Mouse (Mus musculus): ENCODE measurements around the gene Cdc42bpg.

Cdc42bpg gene

DNA sequence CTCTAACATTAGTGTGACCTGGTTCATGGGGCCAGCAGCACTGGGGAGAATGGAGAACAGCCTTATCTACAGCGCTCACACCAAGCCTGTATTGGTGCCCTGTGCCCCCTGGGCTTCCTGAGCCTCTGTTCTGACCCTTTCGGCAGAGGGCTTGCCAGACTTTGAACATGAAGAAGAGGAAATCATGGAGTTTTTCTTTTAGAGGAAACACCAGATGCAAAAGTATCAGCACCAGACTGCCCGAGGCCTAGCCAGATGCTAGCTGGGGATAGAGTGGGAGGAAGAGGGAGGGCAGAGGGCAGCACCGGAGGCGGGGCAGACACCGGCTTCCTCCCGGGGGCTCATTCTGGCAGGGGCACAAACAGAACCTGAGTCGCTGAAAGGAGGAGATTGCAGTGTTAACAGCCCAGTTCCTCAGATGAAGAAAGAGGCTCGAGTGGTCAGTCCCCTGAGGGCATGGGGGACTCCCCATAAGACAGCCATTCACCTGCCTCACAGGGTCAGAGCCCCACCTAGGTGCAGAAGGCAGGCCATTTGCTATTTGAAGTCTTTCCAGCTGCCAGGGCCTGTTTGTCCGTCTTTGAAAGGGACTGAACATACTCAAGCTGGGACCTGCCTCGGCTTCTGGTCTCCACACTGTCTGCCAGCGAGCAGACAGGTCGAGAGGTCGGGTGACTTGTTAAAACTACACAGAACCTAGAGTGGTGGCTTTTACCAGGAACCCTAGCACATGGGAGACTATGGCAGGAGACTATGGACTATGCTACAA lies 43.1 kb downstream of the Cdc42bpg start:
- TF ChIP-seq CTCF (conservative IDR thresholded peaks at IDR 0.05; ENCODE audit: low read length) (no peak), POU5F1 (IDR thresholded peaks at IDR 0.05; ENCODE audit: borderline replicate concordance, low read length) (no peak), NANOG (IDR thresholded peaks at IDR 0.05; ENCODE audit: borderline replicate concordance, low read length) (no peak)
- Histone ChIP-seq H3K4me1 (replicated peaks; ENCODE audit: low read depth, low read length) (peaks cover 44% of the 10 kb centered on the region), H3K4me3 (replicated peaks; ENCODE audit: low read length) (no peak overlapping the region), H3K27me3 (ENCODE audit: insufficient read depth, low read length) (no peaks in the 10 kb centered on the region), H3K9me3 (ENCODE audit: low read length) (no peaks in the 10 kb centered on the region), H3K36me3 (ENCODE audit: insufficient read depth, low read length) (peaks cover 70% of the 10 kb centered on the region)

DNA sequence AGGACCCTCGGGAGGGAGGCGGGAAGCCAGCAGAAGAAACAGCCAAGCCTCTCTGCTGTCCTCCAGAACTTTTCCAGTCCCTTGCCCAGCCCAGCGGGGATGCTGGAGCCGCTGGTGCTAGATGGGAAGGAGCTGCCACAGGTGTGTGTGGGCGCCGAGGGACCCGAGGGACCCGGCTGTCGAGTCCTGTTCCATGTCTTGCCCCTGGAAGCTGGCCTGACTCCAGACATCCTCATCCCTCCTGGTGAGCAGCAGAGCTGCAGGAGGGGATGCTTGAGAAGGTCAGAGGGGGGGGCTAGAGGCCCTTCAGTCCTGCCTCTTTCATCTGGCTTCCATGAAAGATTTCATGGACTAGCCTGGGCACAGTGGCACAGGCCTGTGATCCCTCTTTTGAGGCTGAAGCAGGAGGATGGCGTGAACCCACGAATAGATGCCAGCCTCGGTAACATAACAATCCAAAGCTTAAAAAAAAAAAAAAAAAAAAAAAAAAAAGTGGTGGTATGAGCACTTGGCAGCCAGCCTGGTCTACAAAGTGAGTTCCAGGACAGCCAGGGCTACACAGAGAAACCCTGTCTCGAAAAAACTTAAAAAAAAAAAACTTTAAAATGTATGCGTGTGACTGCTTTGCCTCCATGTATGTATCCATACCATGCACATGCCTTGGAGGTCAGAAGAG lies 45.3 kb downstream of the Cdc42bpg start:
- no peak overlapping the region for H3K4me3 ChIP-seq (replicated peaks; ENCODE audit: low read length)
- H3K36me3 ChIP-seq (ENCODE audit: insufficient read depth, low read length) = peaks cover 56% of the 10 kb centered on the region
- no peak for TF ChIP-seq NANOG (IDR thresholded peaks at IDR 0.05; ENCODE audit: borderline replicate concordance, low read length)
- no peak for TF ChIP-seq CTCF (conservative IDR thresholded peaks at IDR 0.05; ENCODE audit: low read length)
- TF ChIP-seq POU5F1 (IDR thresholded peaks at IDR 0.05; ENCODE audit: borderline replicate concordance, low read length) = no peak
- no peaks in the 10 kb centered on the region for H3K27me3 ChIP-seq (ENCODE audit: insufficient read depth, low read length)
- peaks cover 32% of the 10 kb centered on the region for H3K4me1 ChIP-seq (replicated peaks; ENCODE audit: low read depth, low read length)
- no peaks in the 10 kb centered on the region for H3K9me3 ChIP-seq (ENCODE audit: low read length)

DNA sequence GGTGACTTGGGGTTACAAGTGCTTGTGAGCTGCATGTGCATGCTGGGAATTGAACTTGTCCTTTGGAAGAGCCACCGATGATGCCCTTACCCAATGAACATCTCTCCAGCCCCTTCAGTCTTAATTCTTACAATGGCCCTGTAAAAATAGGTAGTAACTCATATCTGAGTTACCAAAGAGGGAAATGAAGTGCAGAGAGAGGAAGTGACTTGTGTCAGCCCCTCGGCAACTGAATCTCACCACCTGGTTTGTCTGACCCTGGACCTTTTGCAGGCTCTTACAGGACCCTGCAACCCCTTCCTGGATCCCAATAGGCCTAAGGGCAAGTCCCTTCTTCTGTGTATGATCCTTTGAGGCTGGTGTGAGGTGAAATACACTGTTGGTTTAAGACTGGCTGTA lies 45.9 kb downstream of the Cdc42bpg start:
- H3K4me1 ChIP-seq (replicated peaks; ENCODE audit: low read depth, low read length) = peaks cover 27% of the 10 kb centered on the region
- H3K4me3 ChIP-seq (replicated peaks; ENCODE audit: low read length) = no peak overlapping the region
- H3K27me3 ChIP-seq (ENCODE audit: insufficient read depth, low read length) = no peaks in the 10 kb centered on the region
- H3K36me3 ChIP-seq (ENCODE audit: insufficient read depth, low read length) = peaks cover 50% of the 10 kb centered on the region
- TF ChIP-seq POU5F1 (IDR thresholded peaks at IDR 0.05; ENCODE audit: borderline replicate concordance, low read length) (no peak), NANOG (IDR thresholded peaks at IDR 0.05; ENCODE audit: borderline replicate concordance, low read length) (no peak), CTCF (conservative IDR thresholded peaks at IDR 0.05; ENCODE audit: low read length) (no peak)
- no peaks in the 10 kb centered on the region for H3K9me3 ChIP-seq (ENCODE audit: low read length)

DNA sequence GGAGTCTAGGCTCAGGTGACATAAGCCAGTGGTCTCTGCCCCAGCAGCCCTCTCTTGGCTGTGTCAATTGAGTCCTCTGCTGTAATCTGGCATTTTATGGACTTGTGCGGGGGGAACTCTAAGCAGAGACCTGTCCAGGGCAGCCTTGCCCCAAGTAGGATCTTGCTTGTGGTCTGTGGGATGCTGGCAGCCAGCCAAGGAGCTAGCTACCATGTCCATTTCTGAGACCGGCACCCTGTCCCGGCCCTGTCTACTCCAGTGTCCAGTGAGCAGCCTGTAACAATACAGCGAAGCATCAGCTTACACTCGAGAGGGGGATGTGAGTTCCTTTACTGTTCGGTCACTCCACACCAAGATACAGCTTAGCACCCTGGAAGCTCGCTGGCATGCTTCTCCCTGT lies 47.8 kb downstream of the Cdc42bpg start:
- Histone ChIP-seq H3K9me3 (ENCODE audit: low read length) (no peaks in the 10 kb centered on the region), H3K4me1 (replicated peaks; ENCODE audit: low read depth, low read length) (peaks cover 14% of the 10 kb centered on the region), H3K4me3 (replicated peaks; ENCODE audit: low read length) (no peak overlapping the region), H3K36me3 (ENCODE audit: insufficient read depth, low read length) (peaks cover 40% of the 10 kb centered on the region), H3K27me3 (ENCODE audit: insufficient read depth, low read length) (no peaks in the 10 kb centered on the region)
- no peak for TF ChIP-seq CTCF (conservative IDR thresholded peaks at IDR 0.05; ENCODE audit: low read length)

DNA sequence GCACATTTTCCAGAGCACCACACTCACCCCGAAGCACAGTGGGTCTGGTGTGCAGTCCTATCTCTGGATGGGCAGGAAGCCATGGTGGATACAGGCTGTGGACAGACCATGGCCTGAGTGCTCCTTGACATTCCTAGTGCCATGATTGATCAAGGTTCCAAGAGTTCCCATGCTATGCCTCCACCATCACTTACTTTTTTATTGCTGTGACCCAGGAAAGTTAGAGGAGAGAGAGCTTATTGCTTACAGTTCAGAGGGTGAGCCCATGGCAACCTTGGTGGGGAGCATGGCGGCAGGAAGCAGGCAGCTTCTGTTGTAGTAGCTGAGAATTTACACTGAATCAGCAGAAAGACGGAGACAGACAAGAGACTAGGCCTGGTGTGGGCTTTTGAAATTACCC lies 55.0 kb downstream of the Cdc42bpg start:
- peaks cover 28% of the 10 kb centered on the region for H3K4me1 ChIP-seq (replicated peaks; ENCODE audit: low read depth, low read length)
- no peak overlapping the region for H3K4me3 ChIP-seq (replicated peaks; ENCODE audit: low read length)
- H3K27me3 ChIP-seq (ENCODE audit: insufficient read depth, low read length) = no peaks in the 10 kb centered on the region
- TF ChIP-seq POU5F1 (IDR thresholded peaks at IDR 0.05; ENCODE audit: borderline replicate concordance, low read length) = no peak
- no peak for TF ChIP-seq NANOG (IDR thresholded peaks at IDR 0.05; ENCODE audit: borderline replicate concordance, low read length)
- TF ChIP-seq CTCF (conservative IDR thresholded peaks at IDR 0.05; ENCODE audit: low read length) = no peak
- H3K9me3 ChIP-seq (ENCODE audit: low read length) = no peaks in the 10 kb centered on the region
- peaks cover 38% of the 10 kb centered on the region for H3K36me3 ChIP-seq (ENCODE audit: insufficient read depth, low read length)

DNA sequence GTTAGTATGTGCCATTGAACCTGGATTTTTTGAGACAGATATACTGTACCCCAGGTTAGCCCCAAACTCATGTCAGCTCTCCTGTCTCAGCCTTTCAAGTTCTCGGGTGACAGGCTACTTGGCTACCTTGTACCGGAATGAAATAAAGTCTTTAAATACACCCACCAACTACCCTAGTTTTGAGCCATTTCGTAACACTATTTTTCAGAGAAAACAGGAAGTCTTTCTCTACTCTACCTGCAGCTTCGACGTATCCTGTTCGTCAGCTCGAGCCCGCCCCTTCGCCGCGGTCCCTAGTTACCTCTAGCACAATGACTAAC lies 56.8 kb downstream of the Cdc42bpg start:
- H3K9me3 ChIP-seq (ENCODE audit: low read length) = no peaks in the 10 kb centered on the region
- H3K36me3 ChIP-seq (ENCODE audit: insufficient read depth, low read length) = peaks cover 56% of the 10 kb centered on the region
- peaks cover 44% of the 10 kb centered on the region for H3K4me1 ChIP-seq (replicated peaks; ENCODE audit: low read depth, low read length)
- TF ChIP-seq CTCF (conservative IDR thresholded peaks at IDR 0.05; ENCODE audit: low read length) = no peak
- no peak for TF ChIP-seq NANOG (IDR thresholded peaks at IDR 0.05; ENCODE audit: borderline replicate concordance, low read length)
- TF ChIP-seq POU5F1 (IDR thresholded peaks at IDR 0.05; ENCODE audit: borderline replicate concordance, low read length) = no peak
- peak overlapping the region; percentile 99 for H3K4me3 ChIP-seq (replicated peaks; ENCODE audit: low read length)
- H3K27me3 ChIP-seq (ENCODE audit: insufficient read depth, low read length) = no peaks in the 10 kb centered on the region

DNA sequence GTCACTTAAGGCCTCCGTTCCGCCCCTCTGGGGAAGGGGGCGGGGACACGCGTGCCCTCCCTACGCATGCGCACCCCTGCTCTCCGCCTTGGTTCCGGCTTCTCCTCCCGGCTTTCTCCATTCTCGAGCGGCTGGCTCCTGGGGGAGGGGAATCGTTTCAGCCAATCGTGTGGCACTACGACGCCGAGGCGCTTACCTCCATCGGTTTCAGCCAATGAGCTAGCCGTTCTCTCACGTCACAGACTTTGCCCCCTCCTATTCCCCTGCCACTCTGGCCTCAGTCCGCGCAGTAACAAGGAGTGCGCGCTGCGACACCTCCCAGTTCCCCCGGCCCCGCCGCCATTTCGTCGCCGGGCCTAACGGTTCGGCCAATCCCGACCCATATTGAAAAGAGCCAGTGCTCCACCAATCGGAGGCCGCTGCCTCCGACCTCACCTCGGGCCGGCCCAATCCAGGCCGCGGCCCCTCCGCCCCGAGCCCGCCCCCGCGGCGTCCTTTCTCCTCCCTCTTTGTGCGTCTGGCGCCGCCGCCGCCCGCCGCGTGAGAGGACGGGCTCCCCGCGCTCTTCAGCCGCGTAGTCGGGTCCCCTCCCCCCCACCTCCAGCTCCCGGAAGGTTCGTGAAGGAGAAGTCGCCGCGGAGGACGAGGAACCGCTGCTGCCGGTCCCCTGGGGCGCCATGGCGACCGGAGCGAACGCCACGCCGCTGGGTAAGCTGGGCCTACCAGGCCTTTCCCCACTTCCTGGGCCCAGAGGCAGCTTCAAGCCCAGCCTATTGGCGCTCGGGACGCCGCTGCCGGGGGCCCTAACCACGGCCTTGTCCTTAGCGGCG lies 57.4 kb downstream of the Cdc42bpg start, which contains the start of gene Sf1:
Gene Sf1, plus strand, starts transcription at position 280 of the 830 bp plus-strand sequence.
- Histone ChIP-seq H3K4me3 (replicated peaks; ENCODE audit: low read length) (peak within 1 kb of the TSS; percentile 99), H3K4me1 (replicated peaks; ENCODE audit: low read depth, low read length) (peaks cover 50% of the 10 kb centered on the region), H3K9me3 (ENCODE audit: low read length) (no peaks in the 10 kb centered on the region), H3K36me3 (ENCODE audit: insufficient read depth, low read length) (peaks cover 61% of the 10 kb centered on the region), H3K27me3 (ENCODE audit: insufficient read depth, low read length) (no peaks in the 10 kb centered on the region)
- TF ChIP-seq POU5F1 (IDR thresholded peaks at IDR 0.05; ENCODE audit: borderline replicate concordance, low read length) (no peak), NANOG (IDR thresholded peaks at IDR 0.05; ENCODE audit: borderline replicate concordance, low read length) (no peak), CTCF (conservative IDR thresholded peaks at IDR 0.05; ENCODE audit: low read length) (no peak)

DNA sequence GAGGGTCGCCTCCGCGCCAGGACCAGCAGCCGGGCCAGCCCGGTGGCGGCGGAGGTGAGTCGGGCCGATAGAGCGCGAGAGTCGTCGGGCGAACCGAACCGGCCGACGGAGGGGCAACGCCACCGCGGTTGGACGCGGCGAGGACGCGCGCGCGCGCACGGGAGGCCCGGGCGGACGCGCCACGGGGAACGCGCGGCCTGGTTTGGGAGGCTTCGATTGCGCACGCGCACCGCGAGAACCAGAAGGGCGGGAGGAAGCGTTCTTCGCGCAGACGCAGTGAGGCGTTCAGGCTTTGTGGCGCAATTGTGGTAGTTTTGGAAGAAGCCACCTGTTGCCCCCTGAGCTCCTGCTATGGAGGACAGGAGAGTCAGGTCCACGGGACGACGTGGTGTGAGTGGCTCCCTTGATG lies 58.1 kb downstream of the Cdc42bpg start:
- Histone ChIP-seq H3K4me3 (replicated peaks; ENCODE audit: low read length) (peak overlapping the region; percentile 99), H3K4me1 (replicated peaks; ENCODE audit: low read depth, low read length) (peaks cover 55% of the 10 kb centered on the region), H3K27me3 (ENCODE audit: insufficient read depth, low read length) (no peaks in the 10 kb centered on the region), H3K36me3 (ENCODE audit: insufficient read depth, low read length) (peaks cover 68% of the 10 kb centered on the region), H3K9me3 (ENCODE audit: low read length) (no peaks in the 10 kb centered on the region)
- no peak for TF ChIP-seq POU5F1 (IDR thresholded peaks at IDR 0.05; ENCODE audit: borderline replicate concordance, low read length)
- no peak for TF ChIP-seq NANOG (IDR thresholded peaks at IDR 0.05; ENCODE audit: borderline replicate concordance, low read length)
- no peak for TF ChIP-seq CTCF (conservative IDR thresholded peaks at IDR 0.05; ENCODE audit: low read length)

Data from E14TG2a.4 (cell line).